Mouse (Mus musculus) liver, embryonic 15.5 days (tissue): ENCODE measurements around the gene Rasgrp2. TPM values are rescaled to one million over a fixed set of nuclear protein-coding genes. Genes with fewer than 3 reads are reported as not detected.

Experiments
- ATAC-seq: fragments of 200-750 bp; cut with Nextera tagmentation; 2 replicates; pipeline ENCODE4 v1.8.0; 2017; ENCODE audit warnings: moderate number of reproducible peaks, mild to moderate bottlenecking, moderate library complexity; ENCODE audit not compliant: insufficient read depth
- H3K27ac ChIP-seq: fragments of 300-500 bp; sonication (generic); replicated peaks from 2 replicates; pipeline ENCODE4 v1.5.1; 2015; ENCODE audit warnings: mild to moderate bottlenecking, inconsistent platforms
- H3K27me3 ChIP-seq: fragments of 300-500 bp; sonication (generic); 2 replicates; pipeline ENCODE4 v1.6.1; 2015; ENCODE audit warnings: mild to moderate bottlenecking, inconsistent platforms
- H3K36me3 ChIP-seq: fragments of 300-500 bp; sonication (generic); replicated peaks from 2 replicates; pipeline ENCODE4 v1.6.1; 2015; ENCODE audit warnings: moderate library complexity, mild to moderate bottlenecking, inconsistent platforms
- H3K4me1 ChIP-seq: fragments of 300-500 bp; sonication (generic); replicated peaks from 2 replicates; pipeline ENCODE4 v1.6.1; 2015; ENCODE audit warnings: inconsistent platforms
- H3K4me2 ChIP-seq: fragments of 300-500 bp; sonication (generic); 2 replicates; pipeline ENCODE4 v1.6.1; 2015; ENCODE audit warnings: moderate library complexity, mild to moderate bottlenecking, inconsistent platforms
- H3K4me3 ChIP-seq: fragments of 300-500 bp; sonication (generic); replicated peaks from 2 replicates; pipeline ENCODE4 v1.5.1; 2015; ENCODE audit warnings: mild to moderate bottlenecking, inconsistent platforms
- H3K9ac ChIP-seq: fragments of 300-500 bp; sonication (generic); 2 replicates; pipeline ENCODE4 v1.6.1; 2015; ENCODE audit warnings: moderate library complexity, mild to moderate bottlenecking, inconsistent platforms
- H3K9me3 ChIP-seq: fragments of 300-500 bp; sonication (generic); replicated peaks from 2 replicates; pipeline ENCODE4 v1.6.1; 2016; ENCODE audit warnings: inconsistent platforms
- WGBS: fragments of 180-500 bp; shearing (Covaris S2); methylation state at CpG from one replicate; pipeline ENCODE4 v1.1.7; 2015; ENCODE audit warnings: mixed read lengths; ENCODE audit not compliant: insufficient replicate concordance; 5-methylcytosine and 5-hydroxymethylcytosine counted together
- polyA plus RNA-seq: library from polyadenylated mRNA; unstranded; fragments of >200 nt; fragmentation: Nextera tagmentation; extraction: Ambion mirVana; gene quantifications from 2 replicates; pipeline ENCODE4 v1.2.1, GENCODE M21; 2015

Rasgrp2 gene
- polyA plus RNA-seq, 1 experiment from 2014 or later = 88.4 TPM

GRCm38 (mm10) chr19:6407816-6408510 is 8.8 kb downstream of the Rasgrp2 start:
- H3K4me3 ChIP-seq = no peak overlapping the region
- H3K4me2 ChIP-seq = no peak overlapping the region
- H3K4me1 ChIP-seq = peaks cover 4% of the 10 kb centered on the region
- ATAC-seq = no peak
- H3K27me3 ChIP-seq = no peaks in the 10 kb centered on the region
- WGBS = 68% methylated on average over 16 of the region's 16 CpGs
- no peaks in the 10 kb centered on the region for H3K9me3 ChIP-seq
- H3K36me3 ChIP-seq = peaks cover 22% of the 10 kb centered on the region
- H3K9ac ChIP-seq = no peak overlapping the region
- no peak overlapping the region for H3K27ac ChIP-seq

GRCm38 (mm10) chr19:6408749-6409148 is 9.6 kb downstream of the Rasgrp2 start:
- H3K4me2 ChIP-seq = no peak overlapping the region
- WGBS = 57% methylated on average over 8 of the region's 8 CpGs
- no peaks in the 10 kb centered on the region for H3K27me3 ChIP-seq
- no peak overlapping the region for H3K9ac ChIP-seq
- no peaks in the 10 kb centered on the region; the same call in 1 of the 2 replicates for H3K4me1 ChIP-seq
- no peaks in the 10 kb centered on the region for H3K9me3 ChIP-seq
- ATAC-seq = no peak
- H3K4me3 ChIP-seq = no peak overlapping the region
- H3K27ac ChIP-seq = no peak overlapping the region
- peaks cover 17% of the 10 kb centered on the region for H3K36me3 ChIP-seq

- Histone ChIP-seq H3K36me3 (peaks cover 13% of the 10 kb centered on the region), H3K27me3 (no peaks in the 10 kb centered on the region), H3K4me1 (no peaks in the 10 kb centered on the region; the same call in 1 of the 2 replicates), H3K9me3 (no peaks in the 10 kb centered on the region), H3K4me3 (no peak overlapping the region), H3K27ac (no peak overlapping the region), H3K9ac (no peak overlapping the region), H3K4me2 (no peak overlapping the region)
- 60% methylated on average over 5 of the region's 5 CpGs for WGBS
- ATAC-seq = no peak
Measured at GRCm38 (mm10) chr19:6409176-6409575, 10.0 kb downstream of the Rasgrp2 start.

GRCm38 (mm10) chr19:6409936-6410335 is 10.8 kb downstream of the Rasgrp2 start:
- H3K9ac ChIP-seq = no peak overlapping the region
- WGBS = 59% methylated on average over 5 of the region's 5 CpGs
- no peak for ATAC-seq

GRCm38 (mm10) chr19:6412798-6413197 is 13.7 kb downstream of the Rasgrp2 start:
- Histone ChIP-seq H3K9ac (no peak overlapping the region), H3K4me1 (peaks cover 5% of the 10 kb centered on the region), H3K36me3 (peaks cover 1% of the 10 kb centered on the region), H3K4me2 (no peak overlapping the region), H3K4me3 (no peak overlapping the region), H3K27me3 (peaks cover 19% of the 10 kb centered on the region), H3K9me3 (no peaks in the 10 kb centered on the region), H3K27ac (no peak overlapping the region)
- no peak for ATAC-seq
- WGBS = 73% methylated on average over 14 of the region's 14 CpGs

More at GRCm38 (mm10) chr19:6409936-6410335, 10.8 kb downstream of the Rasgrp2 start:
- Histone ChIP-seq H3K4me1 (no peaks in the 10 kb centered on the region; the same call in 1 of the 2 replicates), H3K36me3 (peaks cover 8% of the 10 kb centered on the region), H3K4me3 (no peak overlapping the region), H3K9me3 (no peaks in the 10 kb centered on the region), H3K27me3 (no peaks in the 10 kb centered on the region), H3K4me2 (no peak overlapping the region), H3K27ac (no peak overlapping the region)

GRCm38 (mm10) chr19:6415454-6415853 is 16.3 kb downstream of the Rasgrp2 start:
- no peaks in the 10 kb centered on the region for H3K9me3 ChIP-seq
- peaks cover 15% of the 10 kb centered on the region for H3K4me1 ChIP-seq
- H3K36me3 ChIP-seq = no peaks in the 10 kb centered on the region
- no peak overlapping the region for H3K4me2 ChIP-seq
- 9% methylated on average over 6 of the region's 6 CpGs for whole genome bisulfite sequencing
- H3K9ac ChIP-seq = no peak overlapping the region
- H3K4me3 ChIP-seq = no peak overlapping the region
- no peak overlapping the region for H3K27ac ChIP-seq
- no peak for ATAC-seq
- peaks cover 45% of the 10 kb centered on the region for H3K27me3 ChIP-seq

- no peak for ATAC-seq
- Histone ChIP-seq H3K27ac (no peak overlapping the region), H3K9ac (no peak overlapping the region), H3K4me3 (no peak overlapping the region), H3K4me1 (peaks cover 15% of the 10 kb centered on the region), H3K27me3 (peaks cover 53% of the 10 kb centered on the region), H3K9me3 (no peaks in the 10 kb centered on the region), H3K36me3 (no peaks in the 10 kb centered on the region), H3K4me2 (no peak overlapping the region)
- WGBS = 24% methylated on average over 9 of the region's 9 CpGs
Measured at GRCm38 (mm10) chr19:6416124-6416770, 17.1 kb downstream of the Rasgrp2 start.

- no peak for ATAC-seq
- 47% methylated on average over 12 of the region's 12 CpGs for WGBS
- peaks cover 15% of the 10 kb centered on the region for H3K4me1 ChIP-seq
Measured at GRCm38 (mm10) chr19:6416894-6417761, 18.0 kb downstream of the Rasgrp2 start.

GRCm38 (mm10) chr19:6418233-6418879 is 19.2 kb downstream of the Rasgrp2 start, which contains the start of gene Nrxn2:
Nrxn2 (plus strand) TSS chr19:6418731.
- Histone ChIP-seq H3K36me3 (no peaks in the 10 kb centered on the region), H3K4me3 (peak within 1 kb of the TSS; percentile 48), H3K27me3 (peaks cover 74% of the 10 kb centered on the region), H3K9ac (no peak within 1 kb of the TSS), H3K4me2 (peak within 1 kb of the TSS; percentile 76), H3K9me3 (no peaks in the 10 kb centered on the region), H3K27ac (no peak within 1 kb of the TSS), H3K4me1 (peaks cover 15% of the 10 kb centered on the region)
- ATAC-seq = peak; percentile 68
- under 1% methylated on average over 44 of the region's 46 CpGs for WGBS

More at GRCm38 (mm10) chr19:6416894-6417761, 18.0 kb downstream of the Rasgrp2 start:
- no peaks in the 10 kb centered on the region for H3K9me3 ChIP-seq
- no peak overlapping the region for H3K4me2 ChIP-seq
- H3K27ac ChIP-seq = no peak overlapping the region
- H3K4me3 ChIP-seq = no peak overlapping the region
- H3K36me3 ChIP-seq = no peaks in the 10 kb centered on the region
- no peak overlapping the region for H3K9ac ChIP-seq
- peaks cover 62% of the 10 kb centered on the region for H3K27me3 ChIP-seq

GRCm38 (mm10) chr19:6418984-6419692 is 20.0 kb downstream of the Rasgrp2 start:
- no peak overlapping the region for H3K27ac ChIP-seq
- peaks cover 82% of the 10 kb centered on the region for H3K27me3 ChIP-seq
- ATAC-seq = no peak
- H3K36me3 ChIP-seq = no peaks in the 10 kb centered on the region
- H3K9ac ChIP-seq = no peak overlapping the region
- H3K9me3 ChIP-seq = no peaks in the 10 kb centered on the region
- no peak overlapping the region for H3K4me3 ChIP-seq
- H3K4me1 ChIP-seq = peaks cover 15% of the 10 kb centered on the region
- no peak overlapping the region for H3K4me2 ChIP-seq
- WGBS = 13% methylated on average over 15 of the region's 23 CpGs
